Mouse (Mus musculus): ENCODE data around the gene Maob. TPM values are rescaled to one million over a fixed set of nuclear protein-coding genes. Genes with fewer than 3 reads are reported as not detected.

The Maob gene
- total and polyA plus RNA-seq, 3 experiments: not detected

DNA sequence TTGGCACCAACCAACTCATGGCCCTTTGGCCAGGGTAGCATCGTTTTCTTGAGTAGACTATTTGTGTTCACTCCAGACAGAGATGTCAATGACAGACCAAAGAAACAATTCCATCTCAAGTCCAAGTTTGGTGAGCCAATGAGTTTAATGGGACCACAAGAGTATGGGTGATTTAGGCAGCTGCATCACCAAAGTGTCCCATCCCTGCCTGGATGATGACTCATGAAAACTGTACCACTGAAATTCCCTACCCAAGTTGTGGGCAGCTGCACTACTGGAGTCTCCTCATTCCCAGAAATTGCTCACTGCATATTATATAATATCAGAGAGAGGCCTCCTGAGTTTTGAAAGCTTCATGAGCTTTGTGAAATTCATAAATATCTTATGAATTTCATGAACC, 111.1 kb downstream of the Maob start:
- no peak for TF ChIP-seq ETS1 (conservative IDR thresholded peaks at IDR 0.05; ENCODE audit: low read depth, low read length)
- TF ChIP-seq TCF12 (IDR thresholded peaks at IDR 0.05; ENCODE audit: low read depth, low read length): no peak
- DNase-seq (ENCODE audit: extremely low read depth): no peak
- no peak overlapping the region for H3K27ac ChIP-seq (ENCODE audit: insufficient read depth, low read depth)
- H3K36me3 ChIP-seq (replicated peaks in 1 of 2; ENCODE audit: control insufficient read depth in 1 of 2, insufficient read depth in 1 of 2, low read length in 1 of 2): no peaks in the 10 kb centered on the region
- dilution Hi-C loops (cut with MboI; ENCODE audit: extremely low pct_ligation_motif_present, extremely low pct_unique_long_range_greater_than_20kb, low sequenced_read_pairs) (no loop called here), in situ Hi-C loops (cut with MboI; ENCODE audit: low pct_ligation_motif_present, low pct_unique_long_range_greater_than_20kb, low sequenced_read_pairs) (no loop called here)
- no peaks in the 10 kb centered on the region for H3K79me2 ChIP-seq (replicated peaks; ENCODE audit: control insufficient read depth, extremely low read depth, insufficient read depth, poor library complexity, severe bottlenecking)
- H3K4me2 ChIP-seq (ENCODE audit: insufficient read depth, low read depth, poor library complexity, severe bottlenecking): no peak overlapping the region
- no peak overlapping the region for H3K4me3 ChIP-seq (replicated peaks in 1 of 3; ENCODE audit: low read depth in 2 of 3, low read length in 2 of 3, poor library complexity in 1 of 3)
- no peaks in the 10 kb centered on the region for H3K9me3 ChIP-seq (replicated peaks; ENCODE audit: low read length)
- H3K4me1 ChIP-seq (ENCODE audit: control insufficient read depth in 1 of 2, insufficient read depth in 2 of 2): no peaks in the 10 kb centered on the region
- no peak overlapping the region for H3K9ac ChIP-seq (ENCODE audit: insufficient read depth, low read depth)
- H3K27me3 ChIP-seq (replicated peaks): no peaks in the 10 kb centered on the region

Other genes with a start within 250 kb of the Maob start
- not detected in 2 replicates for gene Maoa, start 197.7 kb downstream of the Maob start, total RNA-seq (2012; rRNA removed)
- not detected in 2 replicates for gene Maoa, start 197.7 kb downstream of the Maob start, total RNA-seq (2014; rRNA removed)
- gene Maoa, start 197.7 kb downstream of the Maob start, polyA plus RNA-seq (2012; ENCODE audit: insufficient read length, low read depth): not detected in 2 replicates
- gene Ndp, start 94.4 kb upstream of the Maob start, total RNA-seq (2012; rRNA removed): not detected in 2 replicates
- gene Ndp, start 94.4 kb upstream of the Maob start, total RNA-seq (2014; rRNA removed): not detected in 2 replicates
- not detected in 2 replicates for gene Ndp, start 94.4 kb upstream of the Maob start, polyA plus RNA-seq (2012; ENCODE audit: insufficient read length, low read depth)

Data from CH12.LX (cell line).